Mouse (Mus musculus) forebrain, embryonic 13.5 days (tissue): ENCODE results near the gene Palld. TPM values are rescaled to one million over a fixed set of nuclear protein-coding genes. Genes with fewer than 3 reads are reported as not detected.
A peak's percentile ranks its signal among the peaks of the same experiment; 100 is the strongest.

Experiments
- ATAC-seq: fragments of 200-750 bp; cut with Nextera tagmentation; 2 replicates; pipeline ENCODE4 v1.8.0; 2017
- H3K27ac ChIP-seq: fragments of 300-500 bp; sonication (generic); 2 replicates; pipeline ENCODE4 v1.5.1; 2015; ENCODE audit warnings: inconsistent platforms, mild to moderate bottlenecking, moderate library complexity
- H3K27me3 ChIP-seq: fragments of 300-500 bp; sonication (generic); 2 replicates; pipeline ENCODE4 v1.6.1; 2015; ENCODE audit warnings: mild to moderate bottlenecking, inconsistent platforms
- H3K36me3 ChIP-seq: fragments of 300-500 bp; sonication (generic); 2 replicates; pipeline ENCODE4 v1.6.1; 2015; ENCODE audit warnings: mild to moderate bottlenecking, inconsistent platforms; ENCODE audit not compliant: poor library complexity, severe bottlenecking
- H3K4me1 ChIP-seq: fragments of 300-500 bp; sonication (generic); 2 replicates; pipeline ENCODE4 v1.6.1; 2015; ENCODE audit warnings: inconsistent platforms
- H3K4me2 ChIP-seq: fragments of 300-500 bp; sonication (generic); 2 replicates; pipeline ENCODE4 v1.6.1; 2015; ENCODE audit warnings: inconsistent platforms, mild to moderate bottlenecking, moderate library complexity
- H3K4me3 ChIP-seq: fragments of 300-500 bp; sonication (generic); 2 replicates; pipeline ENCODE4 v1.5.1; 2015; ENCODE audit warnings: mild to moderate bottlenecking, inconsistent platforms
- H3K9ac ChIP-seq: fragments of 300-500 bp; sonication (generic); 2 replicates; pipeline ENCODE4 v1.6.1; 2015; ENCODE audit warnings: mild to moderate bottlenecking, inconsistent platforms
- H3K9me3 ChIP-seq: fragments of 300-500 bp; sonication (generic); replicated peaks from 2 replicates; pipeline ENCODE4 v1.6.1; 2016; ENCODE audit warnings: inconsistent platforms
- WGBS: fragments of 180-500 bp; shearing (Covaris S2); methylation state at CpG from one replicate; pipeline ENCODE4 v1.1.7; 2015; 5-methylcytosine and 5-hydroxymethylcytosine counted together
- polyA plus RNA-seq: library from polyadenylated mRNA; unstranded; fragments of >200 nt; fragmentation: Nextera tagmentation; extraction: Ambion mirVana; gene quantifications from 2 replicates; pipeline ENCODE4 v1.2.1, GENCODE M21; 2015

Gene Palld
- polyA plus RNA-seq, 1 experiment from 2014 or later, result 30.2 TPM

- H3K27ac ChIP-seq, result no peak overlapping the region
- peak overlapping the region; percentile 64 for H3K4me2 ChIP-seq
- H3K9ac ChIP-seq, result no peak overlapping the region
- no peaks in the 10 kb centered on the region for H3K9me3 ChIP-seq
- no peaks in the 10 kb centered on the region for H3K27me3 ChIP-seq
- peaks cover 7% of the 10 kb centered on the region for H3K4me1 ChIP-seq
- H3K36me3 ChIP-seq, result 0 out of 2 replicates have a peak, but pooled peaks cover 2% of the 10 kb centered on the region
- H3K4me3 ChIP-seq, result peak overlapping the region; percentile 75
- ATAC-seq, result peak; percentile 16; the same call in 1 of the 2 replicates
- WGBS, result 96% methylated on average over 2 of the region's 2 CpGs
Observed at GRCm38 (mm10) chr8:61486923-61487529, 415.5 kb downstream of the Palld start.

DNA sequence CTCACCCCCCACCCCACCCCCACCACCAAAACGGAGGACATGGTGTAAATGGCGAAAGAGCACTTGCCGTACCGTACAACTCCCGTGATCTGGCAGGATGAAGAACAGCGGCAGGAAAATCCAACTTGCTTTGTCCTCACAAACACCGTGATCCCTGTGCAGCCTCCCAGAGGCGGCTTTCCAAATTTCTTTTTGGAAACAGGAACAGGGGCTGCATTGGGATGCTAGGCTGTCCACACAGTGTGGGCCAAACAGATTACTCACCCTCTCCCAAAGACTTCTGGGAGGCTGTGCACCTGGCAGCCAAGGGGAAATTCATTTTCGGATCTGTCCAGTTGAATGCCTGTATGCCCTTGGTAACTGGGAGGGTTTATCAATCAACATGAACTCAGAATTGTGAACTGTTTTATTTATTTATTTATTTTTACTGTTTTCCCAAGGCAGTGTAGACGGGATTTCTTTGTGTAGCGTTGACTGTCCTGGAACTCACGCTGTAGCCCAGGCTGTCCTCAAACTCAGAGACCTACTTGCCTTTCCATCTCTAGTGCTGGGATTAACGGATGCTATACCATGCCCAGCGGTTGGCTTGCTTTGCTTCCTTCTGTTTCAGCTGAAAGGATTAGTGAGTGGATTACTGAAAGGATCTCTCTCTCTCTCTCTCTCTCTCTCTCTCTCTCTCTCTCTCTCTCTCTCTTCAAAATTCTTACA, 422.1 kb downstream of the Palld start:
- WGBS, result 85% methylated on average over 14 of the region's 14 CpGs
- Histone ChIP-seq H3K27ac (no peak overlapping the region), H3K9ac (no peak overlapping the region), H3K36me3 (no peaks in the 10 kb centered on the region), H3K9me3 (no peaks in the 10 kb centered on the region), H3K4me3 (no peak overlapping the region), H3K27me3 (no peaks in the 10 kb centered on the region), H3K4me1 (no peaks in the 10 kb centered on the region), H3K4me2 (no peak overlapping the region)
- no peak; the same call in 1 of the 2 replicates for ATAC-seq

DNA sequence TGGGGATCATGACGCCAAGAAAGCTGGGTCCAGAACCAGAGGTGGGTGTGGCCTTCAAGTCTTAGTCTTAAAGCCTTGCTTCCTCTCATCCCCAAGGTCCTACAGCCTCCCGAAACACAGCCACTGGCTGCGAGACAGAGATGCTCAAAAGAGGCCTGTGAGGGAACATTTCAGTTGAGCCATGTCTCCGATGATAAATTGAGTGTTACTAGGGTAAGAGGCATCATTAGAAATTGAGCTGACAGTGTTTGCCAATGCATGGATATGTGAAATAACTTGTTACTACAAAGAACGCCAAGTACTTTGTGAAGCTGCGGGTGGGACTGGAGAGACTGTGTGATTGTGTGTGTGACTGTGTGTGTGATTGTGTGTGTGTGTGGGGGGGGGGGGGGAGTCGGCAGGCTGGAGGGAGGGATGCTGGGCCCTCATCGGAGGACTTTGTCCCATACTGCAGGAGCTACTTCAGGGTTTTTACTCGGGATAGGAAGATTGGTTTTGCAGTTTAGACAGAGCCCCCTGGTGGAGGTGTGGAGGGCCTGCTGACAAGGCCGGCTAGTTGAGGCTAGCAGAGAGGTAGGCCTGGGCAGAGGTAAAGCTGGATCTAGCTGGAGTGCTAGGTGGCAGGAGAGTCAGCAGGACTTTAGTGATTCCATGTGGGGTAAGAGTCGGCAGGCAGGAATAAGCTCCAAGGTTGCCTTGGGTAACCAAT, 422.8 kb downstream of the Palld start:
- WGBS, result 54% methylated on average over 11 of the region's 11 CpGs
- Histone ChIP-seq H3K9me3 (no peaks in the 10 kb centered on the region), H3K36me3 (no peaks in the 10 kb centered on the region), H3K27me3 (no peaks in the 10 kb centered on the region), H3K4me3 (no peak overlapping the region), H3K9ac (no peak overlapping the region), H3K4me2 (no peak overlapping the region), H3K27ac (no peak overlapping the region), H3K4me1 (no peaks in the 10 kb centered on the region)
- peak; percentile 78 for ATAC-seq

GRCm38 (mm10) chr8:61478793-61479192, 423.7 kb downstream of the Palld start:
- no peaks in the 10 kb centered on the region for H3K4me1 ChIP-seq
- H3K9ac ChIP-seq, result no peak overlapping the region
- H3K9me3 ChIP-seq, result no peaks in the 10 kb centered on the region
- no peak overlapping the region for H3K27ac ChIP-seq
- no peak overlapping the region for H3K4me3 ChIP-seq
- ATAC-seq, result no peak
- H3K36me3 ChIP-seq, result no peaks in the 10 kb centered on the region
- no peaks in the 10 kb centered on the region for H3K27me3 ChIP-seq
- 74% methylated on average over 8 of the region's 8 CpGs for WGBS
- H3K4me2 ChIP-seq, result no peak overlapping the region

- Histone ChIP-seq H3K27ac (no peak overlapping the region), H3K4me1 (no peaks in the 10 kb centered on the region), H3K36me3 (no peaks in the 10 kb centered on the region), H3K4me3 (no peak overlapping the region), H3K9me3 (no peaks in the 10 kb centered on the region), H3K27me3 (no peaks in the 10 kb centered on the region), H3K9ac (no peak overlapping the region), H3K4me2 (no peak overlapping the region)
- no peak for ATAC-seq
- WGBS, result 96% methylated on average over 4 of the region's 4 CpGs
Observed at GRCm38 (mm10) chr8:61478150-61478549, 424.3 kb downstream of the Palld start.

DNA sequence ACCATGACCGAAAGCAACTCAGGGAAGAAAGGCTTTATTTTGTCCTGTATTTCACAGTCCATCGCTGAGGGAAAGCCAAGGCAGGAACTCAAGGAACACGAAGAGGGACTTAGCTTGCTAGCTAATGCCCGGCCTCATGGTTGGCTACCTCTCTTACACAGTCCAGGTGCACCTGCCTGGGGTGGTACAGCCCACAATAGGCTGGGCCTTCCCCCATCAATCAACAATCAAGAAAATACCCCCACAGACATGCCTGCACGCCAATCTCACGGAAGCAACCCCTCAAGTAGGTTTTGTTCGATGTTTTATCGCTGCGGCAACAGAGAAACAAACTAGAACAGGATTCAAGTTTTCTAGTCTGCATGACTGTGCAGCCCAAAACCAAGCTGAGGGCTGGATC, 426.3 kb downstream of the Palld start:
- no peak overlapping the region for H3K27ac ChIP-seq
- 90% methylated on average over 9 of the region's 9 CpGs for WGBS

DNA sequence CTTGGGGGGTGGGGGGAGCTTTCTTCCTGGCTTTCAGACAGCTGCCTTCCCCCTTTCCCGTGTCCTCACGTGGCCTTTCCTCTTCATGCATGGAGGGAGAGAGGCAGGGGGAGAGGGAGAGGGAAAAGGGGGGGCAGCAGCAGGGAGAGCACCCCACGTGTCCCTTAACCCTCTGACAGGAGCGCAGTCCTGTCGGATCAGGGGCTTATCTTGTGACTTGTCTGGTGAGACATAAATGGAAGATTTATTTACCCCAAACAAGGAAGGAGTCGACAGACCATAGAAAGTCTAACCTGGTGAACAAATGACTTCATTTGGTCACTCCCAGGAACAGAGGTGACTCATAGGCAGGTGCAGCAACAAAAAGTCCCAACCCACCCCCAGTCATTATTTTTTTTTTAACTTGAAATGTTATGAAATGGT, 427.2 kb downstream of the Palld start:
- H3K36me3 ChIP-seq, result no peaks in the 10 kb centered on the region
- H3K27ac ChIP-seq, result no peak overlapping the region
- H3K4me3 ChIP-seq, result no peak overlapping the region
- H3K4me1 ChIP-seq, result no peaks in the 10 kb centered on the region
- no peaks in the 10 kb centered on the region for H3K9me3 ChIP-seq
- no peaks in the 10 kb centered on the region for H3K27me3 ChIP-seq
- no peak overlapping the region for H3K9ac ChIP-seq
- no peak for ATAC-seq
- 81% methylated on average over 6 of the region's 6 CpGs for WGBS
- no peak overlapping the region for H3K4me2 ChIP-seq

More for the DNA sequence above, 426.3 kb downstream of the Palld start:
- H3K36me3 ChIP-seq, result no peaks in the 10 kb centered on the region
- H3K9me3 ChIP-seq, result no peaks in the 10 kb centered on the region
- no peaks in the 10 kb centered on the region for H3K4me1 ChIP-seq
- no peak overlapping the region for H3K9ac ChIP-seq
- H3K27me3 ChIP-seq, result no peaks in the 10 kb centered on the region
- no peak for ATAC-seq
- H3K4me2 ChIP-seq, result no peak overlapping the region
- H3K4me3 ChIP-seq, result no peak overlapping the region

DNA sequence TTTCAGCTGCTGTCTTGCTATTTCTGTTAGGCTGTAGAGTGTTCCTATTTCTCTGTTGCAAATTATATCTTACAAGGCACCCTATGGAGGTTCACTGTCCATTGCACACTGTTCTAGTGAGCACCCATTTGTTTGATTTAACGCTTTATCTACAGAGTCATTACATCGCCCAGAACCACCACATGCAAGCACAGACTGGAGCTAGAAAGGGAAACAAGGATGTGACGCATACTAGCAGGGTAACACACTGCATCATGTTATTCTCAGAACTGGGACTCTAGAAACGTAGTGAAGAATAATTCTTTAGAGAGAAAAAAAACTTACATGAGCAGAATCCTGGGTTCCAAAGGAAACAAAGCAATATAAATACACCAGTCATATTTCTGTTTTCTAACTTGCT, 432.3 kb downstream of the Palld start:
- 87% methylated on average over 4 of the region's 4 CpGs for WGBS
- Histone ChIP-seq H3K27ac (no peak overlapping the region), H3K27me3 (no peaks in the 10 kb centered on the region), H3K9ac (no peak overlapping the region), H3K9me3 (no peaks in the 10 kb centered on the region), H3K36me3 (no peaks in the 10 kb centered on the region), H3K4me2 (no peak overlapping the region), H3K4me1 (peaks cover 15% of the 10 kb centered on the region), H3K4me3 (no peak overlapping the region)
- no peak for ATAC-seq

- H3K4me1 ChIP-seq, result peaks cover 15% of the 10 kb centered on the region
- no peak overlapping the region for H3K9ac ChIP-seq
- 92% methylated on average over 3 of the region's 3 CpGs for WGBS
- no peak overlapping the region for H3K27ac ChIP-seq
- no peaks in the 10 kb centered on the region for H3K36me3 ChIP-seq
- H3K4me3 ChIP-seq, result no peak overlapping the region
- H3K27me3 ChIP-seq, result no peaks in the 10 kb centered on the region
- H3K9me3 ChIP-seq, result no peaks in the 10 kb centered on the region
- no peak for ATAC-seq
- H3K4me2 ChIP-seq, result no peak overlapping the region
Observed at GRCm38 (mm10) chr8:61467553-61467815, 435.0 kb downstream of the Palld start.

DNA sequence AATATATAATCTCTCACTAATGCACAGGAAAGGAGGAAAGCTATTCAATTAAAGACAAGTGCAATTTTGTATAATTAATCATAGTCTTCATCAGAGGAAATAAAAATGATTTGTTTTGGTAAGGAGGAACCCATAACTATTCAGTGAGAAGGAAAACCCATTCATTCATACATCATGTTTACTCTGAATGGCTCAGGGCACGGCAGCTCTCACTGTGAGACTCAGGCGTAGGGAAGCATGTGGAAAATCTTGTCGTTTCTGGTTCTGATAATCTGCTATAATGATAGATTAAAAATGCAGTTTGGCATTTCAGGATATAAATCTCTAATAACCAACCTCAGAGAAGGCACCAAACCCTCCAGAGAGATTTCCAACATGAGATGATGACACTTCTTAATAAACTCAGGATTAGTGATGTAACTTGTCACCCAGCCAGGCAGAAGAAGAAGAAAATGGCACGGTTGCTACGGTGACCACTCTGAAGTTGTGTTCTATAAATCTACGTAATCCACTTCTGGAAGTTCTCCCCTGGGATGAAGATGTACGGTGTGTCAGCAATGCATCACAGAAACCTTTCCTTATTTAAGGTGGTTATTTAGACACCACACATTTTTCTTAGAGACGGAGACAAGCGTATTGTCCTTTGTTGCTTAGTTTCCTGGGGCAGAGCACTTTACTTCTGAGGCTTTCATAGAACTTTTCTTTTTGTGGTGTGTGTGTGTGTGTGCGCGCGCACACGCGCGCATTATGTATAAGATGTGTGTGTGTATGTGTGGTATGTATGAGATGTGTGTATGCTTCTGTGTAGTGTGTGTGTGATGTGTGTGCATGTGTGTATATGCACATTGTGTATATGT, 435.6 kb downstream of the Palld start:
- no peak for ATAC-seq
- WGBS, result 77% methylated on average over 15 of the region's 15 CpGs
- H3K4me2 ChIP-seq, result no peak overlapping the region

GRCm38 (mm10) chr8:61464393-61464792, 438.1 kb downstream of the Palld start:
- Histone ChIP-seq H3K4me2 (no peak overlapping the region), H3K9ac (no peak overlapping the region), H3K4me1 (peaks cover 15% of the 10 kb centered on the region), H3K36me3 (no peaks in the 10 kb centered on the region), H3K4me3 (no peak overlapping the region), H3K27me3 (no peaks in the 10 kb centered on the region), H3K9me3 (no peaks in the 10 kb centered on the region), H3K27ac (no peak overlapping the region)
- 81% methylated on average over 2 of the region's 2 CpGs for WGBS
- no peak for ATAC-seq

More for the DNA sequence above, 435.6 kb downstream of the Palld start:
- Histone ChIP-seq H3K4me1 (peaks cover 15% of the 10 kb centered on the region), H3K27ac (no peak overlapping the region), H3K9me3 (no peaks in the 10 kb centered on the region), H3K9ac (no peak overlapping the region), H3K36me3 (no peaks in the 10 kb centered on the region), H3K27me3 (no peaks in the 10 kb centered on the region), H3K4me3 (no peak overlapping the region)

DNA sequence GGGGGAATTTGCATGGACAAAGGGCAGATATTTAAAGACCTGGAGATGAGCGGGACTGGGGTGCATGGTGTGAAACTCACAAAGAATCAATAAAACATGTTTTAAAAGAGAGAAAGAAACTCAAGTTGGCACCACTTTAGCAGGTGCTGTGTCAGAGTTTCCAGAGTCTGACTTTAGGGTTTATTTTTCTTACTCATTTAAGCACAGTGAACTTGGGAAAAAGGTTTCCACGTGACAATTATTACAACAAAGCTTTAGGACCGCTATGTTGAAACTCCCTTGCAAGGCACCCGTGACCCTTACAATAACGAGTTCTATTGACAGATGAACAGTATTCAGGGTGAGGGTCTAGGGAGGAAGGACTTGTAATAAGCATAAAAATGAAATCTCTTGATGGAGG, 440.3 kb downstream of the Palld start:
- no peak for ATAC-seq
- Histone ChIP-seq H3K4me1 (peaks cover 5% of the 10 kb centered on the region), H3K9me3 (no peaks in the 10 kb centered on the region), H3K9ac (no peak overlapping the region), H3K4me2 (no peak overlapping the region), H3K4me3 (no peak overlapping the region), H3K27me3 (no peaks in the 10 kb centered on the region), H3K27ac (no peak overlapping the region), H3K36me3 (no peaks in the 10 kb centered on the region)
- WGBS, result 50% methylated on average over 5 of the region's 5 CpGs
